Mouse (Mus musculus) layer of hippocampus, adult 9-10 months (tissue): ENCODE measurements at regions not wholly inside any gene's neighbourhood (a gene's known extent, or its start where the extent isn't known, plus 50 kb on each side); places are given as distances from the start of the nearest gene placed in this dataset.

Experiments used
- DNase-seq: peaks from one replicate; pipeline ENCODE4 v3.0.0; 2022; ENCODE audit warnings: low spot score

DNA sequence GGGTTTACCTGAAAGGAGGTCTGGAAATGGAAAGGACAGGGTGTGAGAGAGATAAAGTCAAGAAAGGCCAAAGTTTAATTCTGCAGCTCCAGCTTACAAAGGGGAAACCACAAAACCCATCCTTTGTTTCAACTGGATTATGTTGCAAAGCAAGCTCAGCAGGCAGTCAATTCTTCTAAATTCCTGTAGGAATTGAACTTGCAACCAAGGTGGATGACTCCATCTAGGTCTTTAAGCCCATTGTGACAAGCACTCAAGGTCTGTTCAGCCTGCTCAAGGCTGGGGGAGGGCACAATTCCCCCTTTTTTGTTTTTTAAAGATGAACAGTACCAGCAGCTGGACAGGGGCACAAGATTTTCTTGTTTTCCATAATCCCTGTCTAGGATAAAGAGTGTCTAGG, 200.0 kb upstream of the Ttc29 start:
- no peak for DNase-seq

DNA sequence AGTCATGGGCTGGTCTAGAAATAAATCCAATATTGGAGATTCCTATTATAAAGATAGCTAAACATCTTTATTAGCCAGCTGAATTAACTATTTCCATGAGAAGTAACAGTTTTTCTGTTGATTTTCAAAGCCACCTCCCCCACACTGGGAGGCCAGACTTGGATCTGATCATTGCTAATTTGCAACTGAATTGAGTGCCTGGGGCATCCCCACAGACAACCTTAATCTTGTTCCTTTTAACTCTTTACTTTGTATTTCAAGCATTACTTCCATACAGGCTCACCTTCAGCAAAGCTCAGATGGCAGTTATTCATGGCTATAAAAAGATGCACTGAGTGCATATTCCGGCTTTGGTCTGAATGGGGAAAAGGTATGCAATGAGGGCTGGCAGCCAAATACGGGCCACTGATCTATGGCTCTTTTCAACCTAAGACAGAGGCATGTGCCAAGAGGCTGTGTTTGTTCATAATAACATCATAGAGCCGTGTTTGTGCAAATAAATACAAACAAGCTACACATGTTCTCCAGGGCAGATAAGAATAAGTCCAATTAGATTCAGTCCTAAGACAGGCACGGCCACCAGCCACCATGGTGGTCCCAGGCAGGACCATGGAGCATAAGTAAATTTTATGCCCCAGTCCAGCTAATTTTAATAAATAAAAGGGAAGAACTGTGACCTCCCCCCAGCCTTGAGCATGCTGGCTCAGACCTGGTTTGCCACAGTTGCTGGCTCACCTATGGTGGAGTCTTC, 194.5 kb upstream of the Ttc29 start:
- no peak for DNase-seq

DNA sequence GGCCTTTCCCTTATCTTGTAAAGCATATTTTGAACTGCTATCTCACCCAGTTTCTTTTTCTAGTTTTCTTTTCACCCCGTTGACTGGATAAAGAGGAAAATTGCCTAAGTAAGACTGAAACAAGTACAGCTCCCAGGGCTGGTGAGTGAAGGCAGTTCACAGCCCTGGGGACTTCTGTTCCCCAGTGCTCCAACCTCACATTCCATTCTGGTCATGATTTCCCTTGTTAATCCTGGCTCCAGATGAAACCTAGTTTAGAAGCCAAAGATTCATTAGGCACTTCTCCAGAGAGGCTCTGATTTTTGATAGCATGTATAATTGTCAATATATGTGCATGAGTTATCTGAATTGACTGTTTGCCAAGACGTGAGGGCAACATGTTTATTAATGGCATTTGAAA, 191.6 kb upstream of the Ttc29 start:
- DNase-seq: no peak

DNA sequence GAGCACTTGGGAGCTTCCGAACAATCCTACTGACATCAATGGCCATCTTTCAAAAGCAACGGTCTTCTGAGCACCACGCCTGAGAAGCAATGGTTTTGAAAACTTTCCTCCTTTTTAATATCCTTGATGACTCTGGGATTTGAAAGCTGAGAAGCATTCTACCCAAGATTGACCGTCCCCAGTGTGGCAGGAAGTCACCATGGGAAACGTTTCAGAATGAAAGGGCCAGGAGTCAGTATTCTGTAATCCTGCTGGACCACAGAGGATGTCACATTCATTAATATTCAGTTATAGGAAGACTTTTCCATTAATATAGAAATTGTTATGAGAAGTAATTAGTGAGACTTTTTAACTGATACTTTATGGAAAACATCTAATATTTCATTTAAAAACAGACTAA, 190.1 kb upstream of the Ttc29 start:
- no peak for DNase-seq

DNA sequence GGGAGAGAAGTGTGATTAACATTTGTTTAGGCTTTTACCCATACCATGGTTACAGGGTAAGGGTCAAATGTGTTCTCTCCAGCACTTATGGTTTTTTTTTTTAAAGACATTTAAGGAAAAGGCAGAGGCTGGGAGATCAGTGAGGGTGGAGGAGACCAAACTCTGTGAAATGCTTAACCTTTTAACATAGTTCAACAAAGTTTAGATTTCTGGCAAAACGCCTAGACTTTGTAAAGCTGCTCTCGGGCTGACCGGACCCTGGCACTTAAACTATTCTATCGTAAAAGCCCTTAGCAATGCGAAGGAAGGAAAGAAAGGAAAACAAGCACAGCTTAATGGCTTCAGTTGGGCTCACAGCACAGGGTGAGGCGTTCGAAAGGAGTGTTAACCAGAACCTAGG, 189.6 kb upstream of the Ttc29 start:
- no peak for DNase-seq

DNA sequence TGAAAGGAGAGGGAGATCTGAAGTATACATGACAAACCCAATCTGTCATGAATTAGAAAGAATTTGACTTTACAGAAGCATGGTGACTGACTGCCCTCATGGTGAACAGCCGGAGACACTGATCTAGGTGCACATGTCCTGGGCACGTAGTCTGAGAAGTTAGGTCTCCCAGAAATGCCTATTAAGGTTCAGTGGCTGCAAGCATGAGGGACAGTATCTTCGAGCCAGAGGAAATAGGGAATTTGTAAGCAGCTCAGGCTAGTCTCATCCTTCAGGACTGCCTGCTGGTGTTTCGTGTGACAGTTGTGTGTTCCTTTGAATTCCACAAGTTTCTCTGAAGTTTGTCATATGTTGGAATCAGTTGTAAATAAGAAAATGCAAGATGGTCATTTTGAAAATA, 189.2 kb upstream of the Ttc29 start:
- no peak for DNase-seq

DNA sequence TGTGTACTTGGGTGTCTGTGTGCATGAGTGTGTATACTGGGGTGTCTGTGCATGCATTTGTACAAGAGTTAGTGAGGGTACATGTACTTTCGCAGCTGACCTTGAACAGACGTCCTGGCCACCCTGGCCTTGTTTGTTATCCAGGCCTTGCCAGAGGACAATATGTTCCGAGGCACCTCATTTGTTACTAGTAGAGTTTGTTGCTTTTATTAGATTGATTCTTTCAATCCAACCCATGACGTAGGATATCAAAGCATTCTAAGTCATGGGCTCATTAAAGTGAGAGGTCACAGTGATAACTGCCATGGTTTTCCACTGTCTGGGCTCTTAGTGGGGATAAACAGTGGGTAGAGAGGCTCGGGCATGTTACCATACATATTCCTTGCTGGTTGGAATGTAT, 188.1 kb upstream of the Ttc29 start:
- no peak for DNase-seq

DNA sequence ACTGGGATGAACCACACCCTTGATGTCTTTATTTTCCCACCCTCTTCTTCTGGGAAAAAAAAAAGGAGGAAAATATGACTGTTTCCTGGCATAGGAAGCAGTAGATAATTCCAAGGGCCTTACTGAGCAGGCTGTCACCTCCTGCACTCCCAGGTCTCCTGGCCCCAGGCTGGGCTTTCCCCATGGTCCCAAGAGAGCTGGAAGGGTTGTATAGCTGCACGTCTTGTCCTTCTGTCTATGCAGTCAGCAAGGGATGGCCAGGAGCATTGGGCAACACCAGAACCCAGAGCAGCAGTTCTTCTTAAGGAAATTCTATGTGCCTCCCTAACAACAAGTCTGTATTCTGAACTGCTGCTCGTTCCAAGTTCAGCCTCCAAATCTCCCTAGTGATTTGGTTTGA, 185.7 kb upstream of the Ttc29 start:
- no peak for DNase-seq

DNA sequence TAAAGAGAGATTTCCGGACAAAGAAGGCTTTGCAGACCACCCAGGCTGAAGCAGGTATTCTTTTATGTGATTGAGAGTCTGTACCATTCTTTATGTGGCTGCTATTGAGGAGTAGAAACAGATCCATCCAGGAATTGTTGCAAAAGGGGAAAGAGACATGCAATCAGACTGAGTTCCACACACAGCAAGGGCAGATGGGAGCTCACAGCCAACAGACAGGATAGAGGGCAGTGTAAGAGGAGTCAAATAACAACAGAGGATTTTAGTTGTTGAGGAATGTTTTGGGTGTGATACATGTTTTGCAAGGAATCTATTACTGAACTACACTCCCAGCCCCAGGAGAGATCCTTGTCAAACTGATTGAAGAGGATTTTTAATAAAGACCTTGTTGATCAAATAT, 184.2 kb upstream of the Ttc29 start:
- DNase-seq: no peak

DNA sequence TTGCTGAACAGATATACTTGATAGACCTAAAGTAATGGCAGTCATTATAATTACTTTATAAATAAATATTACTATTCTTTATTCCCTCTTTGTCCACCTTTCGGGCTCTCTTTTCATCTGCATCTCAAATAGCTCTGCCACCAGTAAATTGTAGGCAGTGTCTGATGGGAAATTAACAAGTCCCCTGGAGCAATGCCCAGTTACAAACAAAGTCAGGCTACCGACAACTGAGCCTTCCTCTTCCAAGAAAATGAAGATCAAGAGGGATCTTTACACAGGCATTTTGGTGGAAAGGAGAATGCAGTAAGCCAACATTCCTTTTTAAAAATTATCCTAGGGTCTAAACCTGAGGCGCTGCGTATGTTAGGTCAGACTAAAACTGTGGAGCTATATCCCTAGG, 181.3 kb upstream of the Ttc29 start:
- DNase-seq: no peak

DNA sequence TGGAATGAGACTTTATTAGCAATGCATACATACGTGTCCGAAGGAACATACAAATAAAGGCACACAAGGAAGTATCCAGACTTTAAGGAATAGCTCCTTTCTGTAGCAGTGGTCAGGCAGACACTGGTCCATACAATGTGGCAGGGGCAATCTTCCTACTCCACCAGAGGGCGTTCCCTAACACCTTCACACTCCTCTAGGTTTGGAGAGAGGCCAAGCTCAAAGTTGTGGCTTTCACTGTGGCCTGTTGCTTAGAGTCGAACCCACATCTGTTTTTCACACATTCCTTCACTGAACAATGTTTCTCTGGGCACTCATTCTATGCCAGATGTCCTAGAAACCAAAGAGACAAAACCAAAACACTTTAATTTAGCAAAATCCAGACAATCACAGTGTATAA, 178.4 kb upstream of the Ttc29 start:
- no peak for DNase-seq

DNA sequence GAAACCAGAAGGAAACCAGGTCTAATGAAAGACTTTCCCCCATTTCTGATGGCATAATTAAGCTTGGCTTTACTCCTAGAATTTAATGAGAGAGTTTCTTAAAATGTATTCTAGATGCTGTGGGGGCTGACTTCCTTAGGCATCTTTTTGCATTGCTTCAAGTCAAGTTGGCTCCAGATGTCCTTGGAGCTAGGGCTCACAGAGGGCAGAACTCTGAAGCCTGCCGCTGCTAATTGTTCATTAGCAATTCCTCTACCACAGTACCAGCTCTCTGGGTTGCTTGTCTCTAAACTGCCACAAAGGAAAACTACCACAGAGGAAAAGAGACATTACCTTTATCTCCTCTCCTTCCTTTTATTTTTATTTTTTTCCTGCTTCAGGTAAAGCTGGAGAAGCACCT, 175.9 kb upstream of the Ttc29 start:
- no peak for DNase-seq

DNA sequence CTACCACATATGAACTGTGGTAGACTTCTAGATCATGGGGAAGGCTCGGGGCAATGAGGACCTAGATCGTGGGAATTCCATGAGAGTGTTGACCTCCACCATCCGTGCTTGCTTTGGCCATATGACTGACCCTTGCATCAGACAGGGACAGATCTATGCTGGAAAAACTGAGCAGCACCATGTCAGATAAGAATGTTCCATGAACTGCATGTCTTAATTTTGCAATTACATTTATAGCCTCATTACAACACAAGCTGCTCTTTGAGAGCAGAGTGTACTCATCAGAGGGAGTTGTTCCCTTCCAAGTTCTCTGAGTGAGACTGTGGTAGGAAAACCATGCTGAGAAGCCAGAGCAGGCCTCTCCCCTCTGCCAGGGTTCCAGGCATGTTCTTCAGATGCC, 166.4 kb upstream of the Ttc29 start:
- no peak for DNase-seq

DNA sequence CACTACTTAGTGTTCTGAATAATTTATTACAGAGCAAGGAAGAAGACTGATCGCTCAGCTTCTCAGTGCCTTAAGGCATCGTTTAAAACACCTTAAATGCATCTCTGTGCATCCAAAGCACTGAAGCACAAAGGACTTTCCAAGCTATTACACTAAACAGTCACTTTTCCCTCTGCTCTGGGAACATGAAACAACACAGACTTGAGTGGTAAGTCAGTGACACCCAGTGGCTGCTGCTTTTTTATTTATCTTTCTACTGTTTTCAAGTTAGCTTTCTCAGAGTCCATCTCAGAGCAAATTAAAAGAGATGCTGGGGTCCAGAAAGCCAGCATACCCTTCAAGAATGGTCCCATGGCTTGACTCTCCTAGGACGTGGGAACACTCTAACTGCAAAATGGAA, 162.3 kb upstream of the Ttc29 start:
- DNase-seq: no peak

DNA sequence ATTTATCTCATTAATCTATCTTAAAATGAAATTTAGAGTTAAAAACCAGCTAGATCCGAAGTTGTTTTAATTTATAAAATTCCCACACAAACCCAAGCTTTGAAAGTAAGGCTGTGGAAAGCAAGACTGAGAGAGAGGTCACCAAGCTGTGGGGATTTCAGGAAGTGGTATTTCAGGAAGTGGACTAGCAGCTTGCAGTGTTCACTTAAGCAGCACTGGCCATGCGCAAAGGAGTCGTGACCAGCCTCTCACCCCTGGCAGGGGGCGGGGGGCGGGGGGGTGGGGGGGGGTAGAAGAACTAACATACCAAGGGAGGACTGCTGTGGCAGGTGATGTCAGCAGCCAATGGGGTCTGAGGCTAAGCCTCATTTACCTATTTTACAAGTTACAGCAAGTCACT, 158.7 kb upstream of the Ttc29 start:
- DNase-seq: no peak

DNA sequence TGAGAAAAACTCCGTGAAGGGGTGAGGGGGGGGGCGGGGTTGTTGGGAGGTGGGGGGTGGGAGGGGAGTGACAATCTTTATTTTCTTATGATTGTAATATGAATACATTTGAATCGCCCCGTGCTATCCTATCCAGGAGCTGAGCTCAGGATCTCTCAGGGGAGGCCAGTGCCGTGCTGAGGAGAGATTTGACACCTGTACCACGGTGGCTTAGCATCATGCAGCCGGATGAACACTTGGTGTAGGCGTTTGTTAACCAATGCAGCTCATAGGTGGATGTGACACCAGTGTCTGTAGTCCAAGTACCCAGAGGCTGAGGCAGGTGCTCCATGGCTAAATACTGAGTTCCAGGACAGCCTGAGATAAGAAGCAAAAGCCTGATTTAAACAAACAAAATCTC, 158.2 kb upstream of the Ttc29 start:
- no peak for DNase-seq

DNA sequence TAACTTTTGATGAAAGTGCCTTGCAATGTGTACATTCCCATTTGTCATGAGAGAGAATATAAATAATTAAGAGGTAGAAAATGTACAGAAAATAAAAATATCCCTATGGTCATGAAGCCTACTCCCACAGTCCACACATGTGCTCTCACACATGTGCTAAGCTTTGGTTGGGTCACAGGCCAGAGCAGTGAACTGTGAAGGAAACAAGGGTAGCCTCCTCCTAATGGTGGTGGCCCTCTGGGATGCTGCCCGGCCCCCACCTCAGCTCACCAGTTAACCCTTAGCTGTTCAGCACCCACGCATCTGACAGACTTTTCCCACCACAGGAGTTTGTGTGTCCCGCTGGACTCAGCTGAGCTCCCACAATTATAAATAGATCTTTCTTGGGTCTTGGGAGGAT, 157.6 kb upstream of the Ttc29 start:
- no peak for DNase-seq

DNA sequence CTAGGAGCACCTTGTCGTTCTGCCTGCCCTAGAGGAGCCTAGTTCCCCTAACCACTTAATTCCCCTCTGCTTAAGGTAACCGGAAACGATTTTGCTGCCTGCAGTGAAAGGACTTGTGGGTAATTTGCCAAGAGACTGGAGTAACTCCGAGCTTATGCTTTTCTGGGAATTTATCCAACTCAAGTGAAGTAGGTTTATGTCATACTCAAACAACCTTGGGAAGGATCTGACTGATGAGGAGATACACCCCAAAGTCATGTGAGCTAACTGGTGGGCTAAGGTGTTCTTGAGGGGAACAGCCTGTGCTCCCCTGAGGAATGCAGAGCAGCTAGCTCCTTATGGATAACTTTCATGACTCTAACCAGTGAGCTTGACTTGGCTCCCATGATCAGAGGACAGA, 155.7 kb upstream of the Ttc29 start:
- DNase-seq: no peak

DNA sequence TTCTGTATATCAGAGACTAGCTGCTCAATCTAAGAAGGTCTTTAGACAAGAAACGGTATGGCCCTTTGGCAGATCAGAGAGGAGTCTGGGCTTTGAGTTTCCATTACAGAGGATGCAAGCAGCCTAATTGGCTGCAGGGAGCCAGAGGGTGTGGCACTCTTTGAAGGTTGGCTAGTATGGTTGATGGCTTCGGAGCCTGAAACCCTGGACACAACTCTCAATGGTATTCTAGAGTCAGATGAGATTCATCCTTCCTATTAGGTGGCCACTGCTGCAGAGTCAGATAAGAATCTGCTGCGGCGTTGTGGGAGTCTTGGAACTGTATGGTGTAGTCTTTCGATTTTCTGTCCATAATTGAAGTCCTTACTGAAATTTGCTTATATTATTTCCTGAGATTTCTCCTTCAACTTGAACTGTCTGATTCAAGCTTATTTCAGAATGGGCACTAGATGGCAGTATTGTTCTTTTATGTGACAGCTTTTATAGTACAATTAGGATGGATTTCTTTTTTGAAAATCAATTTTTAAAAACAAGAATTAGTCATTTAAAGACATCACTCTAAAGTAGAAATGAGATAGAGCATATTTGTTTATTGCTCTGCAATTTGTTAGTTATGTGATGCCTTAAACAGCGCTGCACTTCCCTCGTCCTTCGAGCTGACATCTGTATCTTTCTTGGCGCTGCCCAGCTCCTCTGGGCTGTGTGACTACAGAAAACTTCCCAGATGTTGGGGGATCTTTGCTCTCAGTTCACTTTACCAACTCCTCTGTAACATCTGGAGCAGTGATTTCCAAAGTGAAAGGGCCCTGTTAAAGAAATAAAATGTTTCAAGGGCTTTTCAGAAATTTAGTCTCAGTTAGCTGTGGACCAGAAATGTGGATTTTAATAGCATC, 151.0 kb upstream of the Ttc29 start:
- peak; percentile 47 for DNase-seq

DNA sequence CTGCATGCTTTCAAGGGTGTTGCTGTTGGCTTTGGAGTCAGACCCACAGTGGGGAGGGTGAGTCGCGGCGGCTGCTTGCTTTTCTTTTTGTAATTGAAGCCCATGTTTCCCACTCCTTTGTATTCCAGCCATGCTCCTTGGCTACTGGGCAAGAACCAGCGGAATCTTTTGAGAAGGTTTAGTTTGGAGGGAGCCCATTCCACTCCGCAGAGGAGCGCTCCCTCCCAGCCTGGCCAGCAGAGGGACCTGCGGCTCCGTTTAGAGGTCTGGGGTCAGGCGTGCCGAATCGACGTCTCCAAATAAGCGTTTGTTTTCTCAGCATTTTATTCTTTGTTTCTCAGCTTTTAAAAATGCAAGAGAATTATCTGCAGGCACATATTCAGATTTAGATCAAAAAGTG, 149.6 kb upstream of the Ttc29 start:
- DNase-seq: no peak

DNA sequence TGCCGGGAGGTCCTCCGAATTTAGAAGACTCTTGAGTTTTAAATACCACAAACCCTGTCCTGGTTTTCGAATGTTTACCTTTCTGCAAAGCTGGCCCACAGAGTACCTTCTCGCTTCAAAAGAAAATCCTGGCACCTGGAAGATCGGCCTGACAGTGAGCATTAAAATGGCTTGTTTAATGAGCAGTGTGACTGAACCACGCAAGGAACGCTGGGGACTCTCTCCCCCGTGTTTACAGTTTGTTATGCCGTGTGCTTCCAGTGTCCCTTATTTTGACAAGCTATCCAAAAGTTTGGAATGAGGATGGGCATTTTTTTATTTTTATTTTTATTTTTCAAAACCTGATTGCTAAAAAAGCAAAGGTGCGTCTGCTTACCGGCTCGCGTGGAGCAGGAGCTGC, 148.9 kb upstream of the Ttc29 start:
- DNase-seq: no peak

DNA sequence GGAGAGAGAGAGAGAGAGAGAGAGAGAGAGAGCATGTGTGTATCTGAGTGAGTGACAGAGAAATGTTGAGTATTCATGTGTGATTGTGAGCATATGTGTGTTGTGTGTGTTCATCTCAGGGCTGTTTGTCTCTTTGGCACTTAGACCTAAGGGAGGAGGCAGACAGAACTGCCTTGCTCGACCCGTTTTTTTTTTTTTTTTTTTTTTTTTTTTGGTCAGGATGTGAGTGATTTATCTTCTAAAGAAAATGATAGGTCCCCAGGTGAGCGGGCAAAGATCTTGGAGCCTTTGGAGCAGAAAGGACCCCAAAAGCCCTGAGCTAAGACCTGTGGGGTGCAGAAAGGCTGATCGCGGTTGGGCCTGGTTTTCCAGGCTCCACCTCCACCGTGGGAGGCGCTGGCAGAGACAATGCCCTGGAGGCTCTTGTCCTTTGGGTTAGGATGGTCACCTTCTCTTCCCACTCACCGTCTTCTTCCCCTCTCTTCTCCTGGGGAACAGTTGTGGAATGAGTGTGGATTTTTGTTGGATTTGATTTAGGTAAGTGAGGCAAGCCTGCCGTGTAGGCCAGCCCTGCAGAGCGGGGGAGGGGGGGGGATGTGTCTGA, 147.1 kb upstream of the Ttc29 start:
- no peak for DNase-seq
